Mouse (Mus musculus) bone marrow, adult 2 months (tissue): ENCODE measurements around the gene Ankrd1. TPM values are rescaled to one million over a fixed set of nuclear protein-coding genes. Genes with fewer than 3 reads are reported as not detected.

Source experiments
- H3K27ac ChIP-seq: fragments of 200-500 bp; 2 replicates; pipeline ENCODE4 v1.5.1; 2012; ENCODE audit warnings: low read depth, mild to moderate bottlenecking, control low read depth, inconsistent platforms, low read length; ENCODE audit not compliant: control insufficient read depth, poor library complexity, insufficient read depth
- H3K4me1 ChIP-seq: fragments of 200-500 bp; 2 replicates; pipeline ENCODE4 v1.6.1; 2011; ENCODE audit warnings: low read length; ENCODE audit not compliant: control insufficient read depth, insufficient read depth
- H3K4me3 ChIP-seq: fragments of 200-500 bp; replicated peaks from 2 replicates; pipeline ENCODE3; 2011; ENCODE audit warnings: mild to moderate bottlenecking, low read depth, low read length, control low read depth; ENCODE audit not compliant: control insufficient read depth
- CTCF ChIP-seq: fragments of 200-500 bp; IDR thresholded peaks from 2 replicates; pipeline ENCODE4 v1.5.1; 2011; ENCODE audit warnings: low read length, control low read depth; ENCODE audit not compliant: control insufficient read depth, insufficient read depth
- POLR2A ChIP-seq: fragments of 200-500 bp; IDR thresholded peaks from 2 replicates; pipeline ENCODE4 v1.6.1; 2011; ENCODE audit warnings: low read depth, mild to moderate bottlenecking, control low read depth, low read length, borderline replicate concordance; ENCODE audit not compliant: control insufficient read depth
- WGBS: fragments of 180-500 bp; shearing (Covaris S2); methylation state at CpG from one replicate; pipeline ENCODE4 v1.1.7; 2018; 5-methylcytosine and 5-hydroxymethylcytosine counted together
- polyA plus RNA-seq: library from polyadenylated mRNA; stranded (reverse); fragments of >200 nt; gene quantifications from 2 replicates; pipeline ENCODE4 v1.2.4, GENCODE M21; 2011; ENCODE audit warnings: low replicate concordance; ENCODE audit not compliant: missing spikeins, insufficient read depth, insufficient read length

Ankrd1 gene
- polyA plus RNA-seq, 1 experiment, result not detected

GRCm38 (mm10) chr19:36148578-36148977 is 28.7 kb upstream of the Ankrd1 start:
- 89% methylated on average over 6 of the region's 6 CpGs for WGBS
- no peak overlapping the region for H3K4me3 ChIP-seq
- H3K27ac ChIP-seq, result no peak overlapping the region
- no peak for TF ChIP-seq CTCF
- no peak for TF ChIP-seq POLR2A
- H3K4me1 ChIP-seq, result no peaks in the 10 kb centered on the region

GRCm38 (mm10) chr19:36143571-36143970 is 23.7 kb upstream of the Ankrd1 start:
- TF ChIP-seq CTCF (no peak), POLR2A (no peak)
- WGBS, result 84% methylated on average over 2 of the region's 2 CpGs

GRCm38 (mm10) chr19:36133731-36134130 is 13.8 kb upstream of the Ankrd1 start:
- 59% methylated on average over 5 of the region's 5 CpGs for WGBS
- Histone ChIP-seq H3K27ac (no peak overlapping the region), H3K4me3 (no peak overlapping the region), H3K4me1 (no peaks in the 10 kb centered on the region; the same call in 1 of the 2 replicates)
- TF ChIP-seq POLR2A (no peak), CTCF (no peak)

More at GRCm38 (mm10) chr19:36143571-36143970, 23.7 kb upstream of the Ankrd1 start:
- Histone ChIP-seq H3K4me1 (no peaks in the 10 kb centered on the region), H3K4me3 (no peak overlapping the region), H3K27ac (no peak overlapping the region)

GRCm38 (mm10) chr19:36133064-36133463 is 13.2 kb upstream of the Ankrd1 start:
- Histone ChIP-seq H3K27ac (no peak overlapping the region), H3K4me1 (no peaks in the 10 kb centered on the region; the same call in 1 of the 2 replicates), H3K4me3 (no peak overlapping the region)
- WGBS, result 82% methylated on average over 6 of the region's 6 CpGs
- TF ChIP-seq POLR2A, result no peak
- TF ChIP-seq CTCF, result no peak

GRCm38 (mm10) chr19:36131990-36132389 is 12.1 kb upstream of the Ankrd1 start:
- 70% methylated on average over 6 of the region's 6 CpGs for WGBS

GRCm38 (mm10) chr19:36130181-36130580 is 10.3 kb upstream of the Ankrd1 start:
- no peaks in the 10 kb centered on the region; the same call in 1 of the 2 replicates for H3K4me1 ChIP-seq
- TF ChIP-seq CTCF (no peak), POLR2A (no peak)
- no peak overlapping the region for H3K27ac ChIP-seq
- WGBS, result 33% methylated on average over 2 of the region's 2 CpGs
- H3K4me3 ChIP-seq, result no peak overlapping the region

More at GRCm38 (mm10) chr19:36131990-36132389, 12.1 kb upstream of the Ankrd1 start:
- no peak overlapping the region for H3K27ac ChIP-seq
- TF ChIP-seq POLR2A, result no peak
- no peak for TF ChIP-seq CTCF
- no peak overlapping the region for H3K4me3 ChIP-seq
- no peaks in the 10 kb centered on the region; the same call in 1 of the 2 replicates for H3K4me1 ChIP-seq

- Histone ChIP-seq H3K27ac (no peak overlapping the region), H3K4me3 (no peak overlapping the region), H3K4me1 (no peaks in the 10 kb centered on the region; the same call in 1 of the 2 replicates)
- TF ChIP-seq CTCF, result no peak
- WGBS, result 2% methylated on average over 12 of the region's 12 CpGs
Observed at GRCm38 (mm10) chr19:36129643-36130042, 9.7 kb upstream of the Ankrd1 start.

- Histone ChIP-seq H3K4me1 (no peaks in the 10 kb centered on the region; the same call in 1 of the 2 replicates), H3K4me3 (no peak overlapping the region), H3K27ac (no peak overlapping the region)
- no peak for TF ChIP-seq CTCF
- TF ChIP-seq POLR2A, result no peak
- 26% methylated on average over 9 of the region's 9 CpGs for WGBS
Observed at GRCm38 (mm10) chr19:36129213-36129612, 9.3 kb upstream of the Ankrd1 start.

GRCm38 (mm10) chr19:36128440-36128839 is 8.5 kb upstream of the Ankrd1 start:
- TF ChIP-seq CTCF (no peak), POLR2A (no peak)
- Histone ChIP-seq H3K4me1 (no peaks in the 10 kb centered on the region; the same call in 1 of the 2 replicates), H3K4me3 (no peak overlapping the region), H3K27ac (no peak overlapping the region)
- WGBS, result 80% methylated on average over 3 of the region's 3 CpGs
